Mouse (Mus musculus) gastrocnemius, adult 8-10 months (tissue): ENCODE data around the gene Gm45785. TPM values are rescaled to one million over a fixed set of nuclear protein-coding genes. Genes with fewer than 3 reads are reported as not detected.
"Not testable (repeated sequence)": the region's sequence is repeated elsewhere in the genome, so short reads cannot be mapped to it uniquely, and the experiment has no call there.

ENCODE experiments used
- DNase-seq, 2 experiments: peaks; one replicate each; pipeline ENCODE4 v3.0.0; 2022; ENCODE audit warnings: low spot score in 2 of 2
- total RNA-seq, 4 experiments: library from RNA; stranded (reverse); gene quantifications; 2 replicates each; pipeline ENCODE4 v1.2.4; 2022

The Gm45785 gene
- total RNA-seq: not detected

DNA sequence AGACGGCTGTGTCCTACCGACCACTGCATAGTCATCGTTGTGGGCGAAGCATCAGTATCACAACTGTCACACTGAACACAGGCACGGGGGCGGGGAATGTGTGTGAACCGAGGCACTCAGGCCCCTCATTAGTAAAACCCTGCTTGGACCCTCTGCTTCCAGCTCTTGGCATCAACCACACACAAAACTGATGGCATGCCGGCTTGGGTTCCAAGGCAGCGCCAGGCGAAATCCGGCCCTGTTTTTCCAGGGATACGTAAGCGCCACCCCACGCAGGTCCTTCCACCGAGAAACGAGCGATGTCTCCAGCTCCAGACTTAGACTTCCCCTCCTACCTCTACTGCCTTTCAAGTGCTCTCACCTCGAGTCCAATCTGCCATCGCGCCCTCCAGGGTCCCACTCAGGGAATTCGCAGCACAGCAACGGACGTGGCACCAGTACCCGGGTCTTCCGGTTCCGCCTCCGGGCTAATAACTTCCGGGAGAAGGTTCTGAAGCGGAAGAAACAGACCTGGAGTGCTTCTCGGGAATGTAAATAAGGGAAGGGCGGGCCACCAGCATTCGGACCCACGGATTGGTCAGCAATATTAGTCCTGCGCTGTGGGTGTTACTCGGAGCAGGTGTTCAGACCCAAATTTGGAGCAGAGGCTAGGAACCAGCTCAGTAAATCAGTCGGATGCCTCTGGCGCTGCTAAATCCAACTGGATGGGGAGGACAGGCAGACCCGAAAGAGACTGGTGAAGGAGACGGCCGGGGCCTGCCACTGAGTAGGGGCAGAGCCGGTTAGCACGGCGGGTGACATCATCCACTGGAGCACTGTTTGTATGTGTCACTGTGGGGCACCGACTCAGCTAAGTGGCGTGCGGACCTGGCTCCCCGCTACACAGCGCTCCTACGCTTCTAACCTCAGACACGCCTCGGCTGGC is at the start of gene Gm45785:
TSS of gene Gm45785 (minus strand) at position 472 of the 925 bp plus-strand sequence.
- peak; percentile 80 to 86 for DNase-seq

DNA sequence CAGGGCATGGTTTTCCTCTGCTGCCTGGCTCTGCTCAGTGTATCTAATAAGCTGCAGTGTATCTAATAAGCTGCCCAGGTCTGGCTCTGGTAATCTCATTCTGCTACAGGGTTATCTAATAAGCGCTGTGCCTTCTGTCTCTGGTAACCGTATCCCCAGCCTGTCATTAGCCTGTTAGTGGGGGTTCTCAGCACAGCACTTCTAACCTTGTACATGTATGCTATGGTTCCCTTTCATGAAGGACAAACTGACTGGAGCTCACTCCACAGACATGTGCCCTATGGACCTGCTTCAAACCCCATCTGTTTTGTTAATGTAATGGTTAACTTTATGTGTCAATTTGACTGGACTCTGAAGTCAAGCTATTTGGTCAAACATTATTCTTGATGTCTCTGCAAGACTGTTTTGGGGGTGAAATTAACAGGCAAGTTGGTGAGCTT is 49.5 kb upstream of the Gm45785 start:
- DNase-seq: no peak

DNA sequence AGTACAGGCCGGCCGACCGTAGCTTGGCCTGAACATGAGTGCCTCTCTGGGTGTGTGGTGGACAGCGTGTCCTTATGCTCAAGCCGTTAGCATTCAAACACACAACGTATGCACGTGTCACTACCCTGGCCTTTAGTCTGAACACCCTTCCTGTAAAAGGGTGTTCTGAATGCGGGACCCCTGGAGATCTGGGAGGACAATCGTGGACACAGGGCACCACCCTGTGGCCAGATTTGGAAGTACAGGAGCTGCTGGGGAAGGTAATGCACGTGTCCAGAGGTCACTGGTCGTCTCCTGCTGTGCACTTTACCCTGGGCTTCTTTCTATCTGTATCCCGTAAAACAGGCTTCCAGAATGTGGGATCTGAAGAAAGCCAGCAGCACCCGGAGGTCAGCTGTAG is 47.1 kb upstream of the Gm45785 start:
- peak; percentile 70 to 75 for DNase-seq

DNA sequence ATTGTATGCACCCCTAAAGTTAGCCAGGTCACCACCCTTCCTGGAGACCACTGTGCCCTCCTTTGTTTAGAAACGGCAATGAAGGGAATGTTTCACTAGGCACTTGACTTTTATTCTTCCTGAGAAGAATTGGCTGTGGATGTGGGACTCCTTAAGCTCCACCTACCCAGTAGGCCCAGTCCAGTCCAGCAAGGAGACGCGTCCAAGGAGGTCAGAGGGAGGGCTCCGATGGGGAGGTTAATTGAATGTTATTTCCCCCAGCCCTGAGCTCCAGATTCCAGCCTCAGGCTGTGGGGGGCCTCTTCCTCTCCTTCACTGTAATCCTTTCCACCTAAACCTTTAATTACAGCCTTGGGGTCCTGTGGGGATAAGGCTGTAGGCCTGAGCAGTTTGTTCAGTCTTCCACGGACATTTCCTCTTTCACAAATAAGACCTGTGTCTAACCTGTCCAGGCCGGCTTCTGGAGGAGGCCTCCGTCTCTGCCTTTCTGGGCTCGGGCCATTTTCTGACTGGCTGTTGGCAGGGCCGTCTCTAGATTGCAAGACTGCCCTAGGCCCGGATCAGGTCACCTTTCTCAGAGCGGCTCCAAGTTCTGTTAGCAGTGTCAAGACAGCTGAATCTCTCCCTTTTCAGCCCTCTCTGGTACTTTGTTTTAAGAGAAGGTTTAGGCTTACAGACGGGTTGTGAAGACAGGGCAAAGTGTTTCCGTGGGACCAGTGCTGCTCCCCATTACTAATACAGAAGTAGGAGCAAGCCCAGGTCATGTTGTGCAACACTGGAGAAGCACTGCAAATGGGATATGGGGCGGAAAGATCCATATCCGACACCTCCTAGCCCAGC is 46.1 kb upstream of the Gm45785 start:
- DNase-seq: peak; percentile 59 to 71

DNA sequence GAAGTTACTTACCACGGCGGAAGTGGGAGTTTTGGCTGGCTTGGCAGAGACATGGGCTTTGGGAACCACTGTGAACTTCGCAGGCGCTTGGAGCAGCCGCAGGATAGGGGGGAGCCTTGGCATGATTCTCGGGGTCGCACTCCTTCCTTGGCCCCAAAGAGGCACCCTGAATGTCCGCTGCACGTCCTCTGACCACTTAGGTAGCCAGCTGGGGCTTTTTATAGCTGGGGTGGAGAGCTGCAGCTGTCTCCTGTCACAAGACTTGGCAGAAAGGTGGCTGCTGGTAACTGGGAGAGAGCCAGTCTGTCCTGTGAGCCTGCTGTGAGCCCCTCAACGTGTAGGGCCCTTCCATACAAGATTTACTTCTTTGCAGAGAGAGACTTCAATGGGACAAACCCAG is 44.1 kb upstream of the Gm45785 start, which contains the start of gene Cox8b:
TSS of gene Cox8b (minus strand) at position 227 of the 400 bp plus-strand sequence.
- DNase-seq: peak; percentile 54 to 77

DNA sequence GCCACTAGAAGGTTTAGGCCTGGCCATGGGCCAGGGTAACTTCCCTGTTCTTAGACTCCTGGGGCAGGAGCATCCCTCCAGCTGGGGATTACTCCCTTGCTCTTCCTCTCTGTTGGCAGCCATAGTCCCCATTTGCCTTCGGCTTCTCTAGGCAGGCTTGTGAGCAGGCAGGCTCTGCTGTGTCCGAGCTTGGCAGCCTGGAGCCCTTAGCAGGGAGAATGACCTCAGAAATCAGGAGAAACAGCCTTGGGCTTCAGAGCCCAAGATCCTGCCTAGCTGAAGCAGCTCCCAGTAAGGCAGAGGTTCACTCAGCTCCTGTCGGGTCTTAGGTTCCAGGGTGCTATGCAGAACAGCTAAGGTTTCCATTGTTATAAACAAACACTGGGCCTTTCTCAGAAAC is 43.0 kb upstream of the Gm45785 start:
- DNase-seq: no peak

DNA sequence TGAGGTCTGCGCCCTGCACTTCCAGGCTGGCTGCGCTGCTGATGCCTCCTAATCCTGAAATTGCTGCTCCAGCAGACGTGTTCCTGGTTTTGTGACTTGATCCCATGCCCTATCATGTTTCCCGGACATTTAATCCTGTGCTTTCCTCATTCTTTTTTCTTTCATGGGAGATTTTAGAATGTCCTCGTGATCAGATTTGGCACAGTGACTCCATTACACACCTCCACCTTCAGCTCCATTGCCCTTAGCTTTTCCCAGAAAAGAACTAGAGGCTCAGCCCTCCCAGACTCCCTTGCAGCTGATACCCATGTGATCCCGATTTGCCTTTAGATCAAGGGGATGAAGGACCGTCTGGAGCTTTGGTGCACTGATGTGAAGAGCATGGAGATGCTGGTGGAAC is 41.7 kb upstream of the Gm45785 start:
- no peak for DNase-seq

DNA sequence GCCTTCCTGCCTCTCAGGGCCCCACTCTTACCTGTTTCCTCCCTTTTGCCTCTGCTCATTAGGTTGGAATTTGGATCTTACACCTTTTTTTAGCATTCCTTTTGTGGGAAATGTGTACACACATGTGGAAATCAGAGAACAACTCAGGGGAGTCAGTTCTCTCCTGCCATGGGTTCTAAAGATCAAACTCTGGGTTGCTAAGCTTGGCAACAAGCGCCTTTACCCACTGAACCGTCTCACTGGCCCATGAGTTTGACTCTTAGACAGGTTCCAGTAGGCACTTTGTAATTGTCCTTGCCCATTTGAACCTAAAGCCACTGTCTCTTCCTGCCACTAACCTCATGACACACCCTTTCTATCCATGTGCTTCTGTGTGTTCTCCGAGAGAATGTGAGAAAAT is 38.5 kb upstream of the Gm45785 start:
- no peak for DNase-seq

DNA sequence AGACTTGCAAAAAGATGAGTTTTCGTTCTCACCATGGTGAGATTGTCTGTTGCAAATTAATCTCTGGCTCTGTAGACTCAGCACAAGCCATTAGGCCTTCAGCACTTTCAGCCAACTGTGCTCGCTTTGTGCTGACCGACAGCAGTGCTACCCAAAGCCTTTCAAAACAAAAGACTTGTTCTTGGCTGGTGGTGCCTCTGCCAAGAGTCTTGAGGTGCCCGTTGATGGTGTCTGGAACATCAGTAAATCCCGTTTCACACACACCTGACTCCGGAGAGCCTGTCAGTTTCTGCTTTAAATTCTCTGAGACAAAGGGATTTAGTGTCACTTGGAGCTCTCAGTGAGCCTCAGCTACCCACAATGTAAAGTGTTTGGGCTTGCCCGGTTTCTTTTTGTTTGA is 37.9 kb upstream of the Gm45785 start:
- no peak for DNase-seq

DNA sequence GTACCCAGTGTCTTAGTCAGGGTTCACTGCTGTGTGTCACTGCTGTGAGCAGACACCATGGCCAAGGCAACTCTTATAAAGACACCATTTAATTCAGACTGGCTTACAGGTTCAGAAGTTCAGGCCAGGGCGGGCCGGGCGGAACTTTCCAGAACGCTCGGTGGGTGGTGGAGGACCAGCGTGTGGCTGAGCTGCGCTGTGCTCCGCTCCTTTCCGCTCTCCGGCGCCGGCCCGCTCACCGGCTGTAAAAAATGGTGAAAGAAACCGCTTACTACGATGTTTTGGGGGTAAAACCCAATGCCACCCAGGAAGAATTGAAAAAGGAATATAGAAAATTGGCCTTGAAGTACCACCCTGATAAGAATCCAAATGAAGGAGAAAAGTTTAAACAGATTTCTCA is 34.5 kb upstream of the Gm45785 start:
- DNase-seq: not testable (repeated sequence)

DNA sequence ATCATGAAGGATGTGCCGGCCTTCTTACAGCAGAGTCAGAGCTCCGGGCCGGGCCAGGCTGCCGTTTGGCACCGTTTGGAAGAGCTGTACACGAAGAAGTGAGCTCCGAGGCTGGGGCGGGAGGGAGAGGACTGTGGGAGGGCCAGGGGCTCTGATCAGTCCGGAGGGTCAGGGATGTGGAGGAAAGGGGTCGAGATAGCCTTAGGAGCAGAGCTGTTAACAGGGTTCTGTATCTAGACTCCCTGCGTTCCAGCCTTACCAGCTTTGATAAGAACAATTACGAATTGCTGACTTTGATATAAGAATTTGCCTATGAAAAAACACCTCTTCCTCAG is 26.3 kb upstream of the Gm45785 start:
- no peak for DNase-seq

DNA sequence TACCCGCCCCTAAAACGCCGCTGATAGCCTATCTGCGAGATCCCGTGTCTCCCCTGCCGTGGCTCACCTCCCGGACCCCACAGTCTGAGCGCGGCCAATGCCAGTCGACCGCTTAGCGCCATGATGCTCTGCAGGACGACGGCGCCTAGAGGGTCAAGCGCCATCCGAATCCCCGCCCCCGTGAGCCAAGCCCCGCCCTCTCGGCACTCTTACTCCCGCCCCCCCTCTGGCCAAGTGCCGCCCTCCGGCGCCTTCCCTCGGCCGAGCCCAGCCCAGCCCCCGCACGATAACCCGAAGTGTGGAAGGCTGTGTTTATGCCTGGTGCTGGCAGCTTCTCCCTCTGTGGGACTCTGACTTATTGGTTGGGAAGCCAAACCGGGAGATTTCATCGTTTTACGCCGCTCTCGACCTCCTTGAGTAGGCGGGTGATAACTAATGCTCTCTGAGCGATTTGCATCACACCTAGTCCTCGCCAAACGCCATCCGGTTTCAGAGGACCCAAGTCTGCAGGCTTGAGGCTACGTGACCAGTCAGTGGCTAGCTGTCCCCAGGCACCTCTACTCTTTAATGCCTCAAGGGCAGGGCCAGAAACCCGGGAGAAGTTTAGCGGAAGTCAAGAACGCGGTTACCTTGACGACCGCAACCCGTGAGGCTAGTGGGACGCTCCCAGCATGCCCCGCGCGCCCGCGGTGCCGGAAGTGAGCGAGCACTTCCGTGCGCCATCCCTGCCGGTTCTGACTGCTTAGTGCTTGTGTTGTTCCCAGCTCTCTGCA is 25.8 kb upstream of the Gm45785 start, which contains the start of the genes Psmd13 and Sirt3:
TSS of gene Psmd13 (plus strand) at position 273 of the 773 bp plus-strand sequence.
TSS of gene Sirt3 (minus strand) at position 614 of the 773 bp plus-strand sequence.
- DNase-seq: peak; percentile 85 to 90

DNA sequence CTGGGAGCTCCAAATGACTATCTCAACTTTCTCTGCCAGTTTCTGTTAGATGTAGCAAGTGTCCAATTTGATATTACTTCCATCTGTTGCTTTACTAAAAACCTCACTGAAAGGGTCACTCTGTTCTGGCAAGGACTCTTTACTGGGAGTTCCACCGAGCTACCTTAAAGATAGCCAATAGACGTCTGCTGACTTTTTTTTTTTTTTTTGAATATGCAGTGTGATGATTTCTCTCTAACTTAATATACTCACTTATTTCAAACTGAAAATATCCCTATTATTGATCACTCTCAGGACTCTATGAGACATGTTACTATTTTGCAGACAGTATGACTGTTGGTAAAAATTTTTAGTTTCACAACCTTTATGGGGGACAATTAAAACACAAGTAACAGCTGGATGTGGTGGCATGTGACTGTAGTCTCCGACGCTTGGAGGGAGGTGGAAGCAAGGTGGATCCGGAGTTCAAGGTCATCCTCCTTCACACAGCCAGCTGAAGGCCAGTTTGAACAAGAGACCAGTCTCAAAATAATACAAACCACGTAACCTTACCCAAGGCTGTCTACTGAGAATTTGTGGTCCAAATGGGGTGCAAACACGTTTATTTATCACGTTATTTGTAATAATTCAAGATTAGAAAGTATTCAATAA is 24.9 kb upstream of the Gm45785 start:
- DNase-seq: no peak

DNA sequence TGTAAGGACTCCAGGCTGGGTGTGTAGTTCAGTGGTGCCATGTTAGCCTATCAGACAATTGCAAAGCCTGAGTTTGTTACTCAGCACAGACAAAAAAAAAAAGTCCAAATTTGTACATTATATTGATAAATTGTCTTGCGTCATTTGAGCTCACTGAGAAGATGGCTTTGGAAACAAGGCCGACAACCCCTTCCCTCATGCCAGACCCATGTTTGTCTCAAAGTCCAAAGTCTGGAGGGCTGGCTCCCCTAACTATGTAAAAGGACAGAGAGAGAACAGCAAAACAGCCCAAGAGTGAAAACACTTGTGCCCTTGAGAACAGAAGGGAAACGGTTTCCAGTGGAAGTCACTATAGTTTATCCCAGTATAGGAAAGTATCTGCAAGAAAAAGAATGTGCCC is 24.3 kb upstream of the Gm45785 start:
- DNase-seq: no peak

DNA sequence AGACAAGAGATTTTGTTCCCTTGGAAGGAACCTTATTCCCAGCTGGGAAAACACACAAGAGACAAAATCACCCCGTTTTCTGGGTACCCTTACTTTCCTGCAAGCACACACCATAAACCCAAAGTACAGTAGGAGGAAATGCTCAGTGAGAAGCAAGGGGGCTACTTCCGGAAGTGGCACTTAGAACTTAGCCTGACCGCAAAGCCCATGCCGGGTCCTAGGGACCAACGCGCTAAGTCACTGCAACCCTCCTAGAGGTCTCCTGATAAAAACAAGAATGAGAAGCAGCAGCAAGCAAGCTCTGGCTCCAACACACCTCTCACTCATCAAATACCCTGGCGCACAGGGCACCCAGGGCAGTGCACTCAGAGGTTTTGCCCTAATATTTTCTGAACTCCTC is 23.2 kb upstream of the Gm45785 start:
- DNase-seq: no peak

DNA sequence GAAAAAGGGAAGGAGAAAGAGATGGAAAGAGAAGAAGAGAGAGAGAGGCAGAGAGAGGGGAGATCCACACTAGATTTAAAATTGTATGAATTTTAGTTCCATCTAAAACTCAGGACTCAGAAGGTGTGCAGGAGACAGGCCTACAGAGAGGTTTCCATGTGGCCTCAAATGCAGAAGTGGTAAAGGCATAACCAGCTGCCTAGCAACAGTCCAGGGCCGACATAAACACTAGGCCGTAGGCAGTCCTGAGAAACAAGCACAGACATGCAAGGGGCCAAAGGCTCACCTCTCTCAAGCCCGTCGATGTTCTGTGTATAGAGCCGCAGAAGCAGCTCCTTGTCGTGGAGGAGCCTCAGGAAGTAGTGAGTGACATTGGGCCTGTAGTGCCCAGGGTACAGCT is 21.2 kb upstream of the Gm45785 start:
- DNase-seq: no peak

DNA sequence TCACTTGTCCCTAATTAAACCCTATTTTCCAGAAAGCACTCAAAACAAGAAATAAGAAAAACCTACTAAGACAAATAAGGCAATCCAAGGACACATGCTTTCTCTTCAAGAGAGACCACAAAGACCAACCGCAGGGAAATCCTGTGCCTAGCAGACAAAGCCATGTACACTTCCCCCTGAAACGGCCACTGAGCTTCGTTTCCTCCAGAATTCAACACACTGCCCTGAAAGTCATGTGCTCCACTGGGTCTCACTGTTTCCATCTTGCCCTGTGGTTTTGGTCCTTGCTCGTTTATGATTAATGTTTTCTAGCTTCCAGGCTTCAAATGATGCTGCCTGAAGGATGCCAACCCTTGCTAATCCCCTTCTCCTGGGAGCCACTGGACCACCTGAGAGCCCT is 18.1 kb upstream of the Gm45785 start:
- no peak for DNase-seq

DNA sequence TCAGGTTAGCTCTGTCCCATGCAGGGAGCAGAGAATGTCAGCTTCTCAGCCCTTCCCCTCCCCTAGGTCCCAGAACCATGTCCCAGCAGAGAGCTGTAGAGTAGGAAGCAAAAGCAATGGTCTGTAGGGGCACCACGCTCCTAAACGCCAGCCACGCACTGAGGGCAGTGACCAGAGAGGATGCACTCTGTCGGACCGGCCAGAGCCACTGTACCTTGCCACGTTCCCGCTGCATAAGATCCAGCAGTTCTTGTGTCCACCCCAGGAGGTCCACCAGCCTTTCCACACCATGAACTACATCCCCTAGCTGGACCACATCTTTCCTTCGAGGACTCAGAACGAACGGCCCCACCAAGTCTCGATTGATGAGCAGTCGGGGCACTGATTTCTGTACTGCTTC is 8.6 kb upstream of the Gm45785 start:
- no peak for DNase-seq

DNA sequence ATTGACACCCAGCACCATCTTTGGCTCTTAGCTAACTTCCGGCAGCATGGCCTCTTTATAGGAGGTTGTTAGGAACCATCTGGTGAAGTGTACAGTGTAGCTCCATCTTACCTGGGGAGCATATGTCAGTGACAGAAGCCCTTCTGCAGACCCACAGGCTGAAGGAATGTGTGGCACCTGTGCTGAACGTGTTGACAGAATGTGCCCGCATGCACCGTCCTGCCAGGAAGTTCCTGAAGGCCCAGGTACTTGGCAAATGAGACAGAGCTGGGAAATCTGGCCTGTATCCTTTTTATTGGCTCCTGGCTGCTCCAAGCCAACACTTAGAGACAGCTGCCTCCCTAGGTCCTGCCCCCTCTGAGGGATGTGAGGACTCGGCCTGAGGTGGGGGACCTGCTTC is 4.6 kb upstream of the Gm45785 start:
- DNase-seq: no peak

DNA sequence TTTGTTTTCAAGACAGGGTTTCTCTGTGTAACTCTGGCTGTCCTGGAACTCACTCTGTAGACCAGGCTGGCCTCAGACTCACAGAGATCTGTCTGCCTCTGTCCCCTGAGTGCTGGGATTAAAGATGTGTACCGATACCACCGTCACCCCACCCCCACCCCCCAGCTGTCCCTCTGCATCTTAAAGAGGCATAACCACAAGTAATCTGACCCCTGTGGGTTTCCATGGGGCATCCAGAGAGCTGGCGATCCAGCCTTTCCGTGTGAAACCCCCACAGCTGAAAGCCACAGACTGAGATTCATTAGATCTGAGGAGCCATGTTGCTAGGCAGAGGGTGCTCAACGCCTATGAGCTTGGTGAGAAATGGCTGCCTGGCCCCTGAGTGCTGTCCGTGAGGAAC is 3.9 kb upstream of the Gm45785 start:
- DNase-seq: no peak

DNA sequence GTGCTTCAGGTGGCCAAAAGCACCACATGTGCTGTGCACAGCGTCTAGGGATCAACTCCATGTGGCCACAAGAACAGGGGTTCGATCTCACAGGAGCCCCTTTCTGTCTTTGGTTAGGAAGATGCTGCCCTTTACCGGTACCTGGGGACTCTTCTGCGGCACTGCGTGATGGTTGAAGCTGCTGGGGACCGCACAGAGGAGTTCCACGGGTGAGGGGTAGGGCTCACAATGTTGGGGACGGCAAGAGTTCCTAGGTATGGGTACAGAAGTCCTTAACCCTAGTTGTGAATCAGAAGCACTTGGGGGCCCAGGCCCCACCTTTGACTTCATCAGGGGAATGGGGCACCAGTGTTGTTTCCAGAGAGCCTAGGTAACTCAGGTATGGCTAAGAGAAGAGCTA is 2.6 kb upstream of the Gm45785 start:
- no peak for DNase-seq
